Comparison of ENCODE assay signal across 23 mouse cellular contexts in genomic region chr15:95751832-95752676, GRCm38 (mm10). TPM values are rescaled to one million over a fixed set of nuclear protein-coding genes. Genes with fewer than 3 reads are reported as not detected.
A peak's percentile ranks its signal among the peaks of the same experiment; 100 is the strongest.
DNase-seq lines count a peak whose midpoint lies in the region; ATAC-seq and TF ChIP-seq lines count a peak whose summit lies in the region.
"Had no signal": no experiment of that assay in that cellular context is flagged by ENCODE, and none has a peak within 500 bp of the region (broad histone marks: within the 10 kb centered on the region; RNA-seq: fewer than 3 reads in every experiment).

No protein-coding gene starts in this region.

- TF ChIP-seq CTCF in thymus, adult 2 months (IDR thresholded peaks at IDR 0.05; ENCODE audit: borderline replicate concordance, control insufficient read depth, extremely low read depth, insufficient read depth, low read length, poor library complexity) = no peak
- TF ChIP-seq CTCF in stomach, postnatal 0 days (IDR thresholded peaks at IDR 0.05; ENCODE audit: low read depth) = no peak

- ATAC-seq in heart, embryonic 16.5 days (replicated peaks; ENCODE audit: extremely low read depth, insufficient read depth, low FRiP score) = 0 out of 2 replicates have a peak, but pooled peaks have one; percentile 23
- ATAC-seq in heart, embryonic 11.5 days (replicated peaks; ENCODE audit: insufficient number of reproducible peaks, low FRiP score, low TSS enrichment) = no peak
- no peak for ATAC-seq in kidney, embryonic 14.5 days (ENCODE audit: low FRiP score, low TSS enrichment)
- ATAC-seq in stomach, postnatal 0 days (ENCODE audit: low FRiP score, low TSS enrichment) = 0 out of 2 replicates have a peak, but pooled peaks have one; percentile 21
- no peak for ATAC-seq in granulocyte monocyte progenitor cell, adult 5-6 weeks (replicated peaks; ENCODE audit: poor library complexity, severe bottlenecking)
- ATAC-seq: forebrain, embryonic 14.5 days; midbrain, embryonic 16.5 days had no signal

- TF ChIP-seq POLR2A in thymus, adult 2 months (IDR thresholded peaks at IDR 0.05; ENCODE audit: control insufficient read depth, extremely low read depth, insufficient read depth, low read length, poor library complexity) = no peak

- TF ChIP-seq EP300 in stomach, postnatal 0 days (optimal IDR thresholded peaks at IDR 0.05) = no peak

- peak; percentile 56 to 65 for DNase-seq in kidney, postnatal 4 days
- no peak for DNase-seq in thymus, adult 2 months
- no peak for DNase-seq in thymus, postnatal 10 days (ENCODE audit: low spot score in 2 of 2)
- no peak for DNase-seq in stomach, postnatal 0 days (ENCODE audit: low spot score)
- DNase-seq: adrenal gland, postnatal 36 days; cerebellum, adult 9-10 months; heart, adult 11 months; heart, postnatal 36 days; liver, embryonic 13.5 days; lung, embryonic 14.5 days; right cerebral cortex, postnatal 4 days had no signal

- 68% methylated on average over 8 of the region's 8 CpGs for WGBS in heart, embryonic 16.5 days
- 73% methylated on average over 8 of the region's 8 CpGs for WGBS in heart, embryonic 11.5 days (ENCODE audit: insufficient replicate concordance)
- WGBS in kidney, embryonic 14.5 days = 66% methylated on average over 8 of the region's 8 CpGs
- 67% methylated on average over 8 of the region's 8 CpGs for WGBS in thymus, adult 2 months
- WGBS in stomach, postnatal 0 days = 56% methylated on average over 8 of the region's 8 CpGs

- H3K27ac ChIP-seq in heart, embryonic 16.5 days (ENCODE audit: low read length) = no peak overlapping the region
- no peak overlapping the region for H3K27ac ChIP-seq in heart, embryonic 11.5 days (ENCODE audit: low read depth, low read length)
- H3K27ac ChIP-seq in kidney, embryonic 14.5 days (ENCODE audit: low read depth, low read length) = no peak overlapping the region
- peak overlapping the region; percentile 71 for H3K27ac ChIP-seq in thymus, adult 2 months (ENCODE audit: control insufficient read depth, insufficient read depth, low read length)
- H3K27ac ChIP-seq in stomach, postnatal 0 days (replicated peaks) = no peak overlapping the region
- H3K27ac ChIP-seq: heart, embryonic 13.5 days; hindbrain, embryonic 15.5 days; left cerebral cortex, adult 2 months; liver, embryonic 13.5 days; neural tube, embryonic 13.5 days had no signal

- H3K4me1 ChIP-seq in heart, embryonic 16.5 days (ENCODE audit: control insufficient read depth, insufficient read depth, low read length) = no peaks in the 10 kb centered on the region
- no peaks in the 10 kb centered on the region for H3K4me1 ChIP-seq in heart, embryonic 11.5 days (ENCODE audit: control insufficient read depth, insufficient read depth, low read length)
- H3K4me1 ChIP-seq in kidney, embryonic 14.5 days (ENCODE audit: control insufficient read depth, insufficient read depth, low read length) = no peaks in the 10 kb centered on the region
- H3K4me1 ChIP-seq in thymus, adult 2 months (replicated peaks; ENCODE audit: control insufficient read depth, insufficient read depth, low read length) = peaks cover 22% of the 10 kb centered on the region
- H3K4me1 ChIP-seq in stomach, postnatal 0 days (replicated peaks; ENCODE audit: control insufficient read depth, insufficient read depth) = no peaks in the 10 kb centered on the region
- H3K4me1 ChIP-seq: neural tube, embryonic 13.5 days had no signal

- H3K4me3 ChIP-seq in heart, embryonic 16.5 days (ENCODE audit: low read length) = no peak overlapping the region
- no peak overlapping the region for H3K4me3 ChIP-seq in heart, embryonic 11.5 days (ENCODE audit: low read depth, low read length)
- no peak overlapping the region for H3K4me3 ChIP-seq in kidney, embryonic 14.5 days (ENCODE audit: low read length)
- no peak overlapping the region for H3K4me3 ChIP-seq in thymus, adult 2 months (ENCODE audit: control insufficient read depth, insufficient read depth, low read length)
- H3K4me3 ChIP-seq in stomach, postnatal 0 days (ENCODE audit: low read depth, low read length) = no peak overlapping the region
- H3K4me3 ChIP-seq: heart, embryonic 13.5 days; hindbrain, embryonic 15.5 days; left cerebral cortex, adult 2 months; liver, embryonic 13.5 days; megakaryocyte, embryonic 14.5 days; myocyte; neural tube, embryonic 13.5 days had no signal

- no peaks in the 10 kb centered on the region for H3K9me3 ChIP-seq in heart, embryonic 16.5 days (replicated peaks; ENCODE audit: control insufficient read depth, low read length)
- H3K9me3 ChIP-seq in heart, embryonic 11.5 days (replicated peaks; ENCODE audit: control insufficient read depth, low read length) = no peaks in the 10 kb centered on the region
- H3K9me3 ChIP-seq in kidney, embryonic 14.5 days (ENCODE audit: control insufficient read depth, low read length) = no peaks in the 10 kb centered on the region
- no peaks in the 10 kb centered on the region for H3K9me3 ChIP-seq in stomach, postnatal 0 days (ENCODE audit: control insufficient read depth, low read length)
- H3K9me3 ChIP-seq: heart, embryonic 13.5 days; hindbrain, embryonic 15.5 days; liver, embryonic 13.5 days; neural tube, embryonic 13.5 days had no signal

- no peak overlapping the region for H3K9ac ChIP-seq in heart, embryonic 16.5 days (ENCODE audit: low read length)
- no peak overlapping the region for H3K9ac ChIP-seq in heart, embryonic 11.5 days (ENCODE audit: low read depth, low read length)
- H3K9ac ChIP-seq in kidney, embryonic 14.5 days (ENCODE audit: low read depth, low read length) = no peak overlapping the region
- H3K9ac ChIP-seq in stomach, postnatal 0 days (ENCODE audit: low read length) = no peak overlapping the region
- H3K9ac ChIP-seq: heart, embryonic 13.5 days; hindbrain, embryonic 15.5 days; liver, embryonic 13.5 days; lung, embryonic 14.5 days; neural tube, embryonic 13.5 days had no signal

- no peaks in the 10 kb centered on the region for H3K27me3 ChIP-seq in heart, embryonic 16.5 days (ENCODE audit: control insufficient read depth, insufficient read depth, low read length)
- no peaks in the 10 kb centered on the region for H3K27me3 ChIP-seq in heart, embryonic 11.5 days (ENCODE audit: control insufficient read depth, insufficient read depth, low read length)
- no peaks in the 10 kb centered on the region for H3K27me3 ChIP-seq in kidney, embryonic 14.5 days (ENCODE audit: control insufficient read depth, insufficient read depth, low read length)
- no peaks in the 10 kb centered on the region for H3K27me3 ChIP-seq in thymus, adult 2 months (ENCODE audit: control insufficient read depth, insufficient read depth, low read length)
- no peaks in the 10 kb centered on the region for H3K27me3 ChIP-seq in stomach, postnatal 0 days (ENCODE audit: control insufficient read depth, insufficient read depth, low read length)
- H3K27me3 ChIP-seq: heart, embryonic 13.5 days; hindbrain, embryonic 15.5 days; liver, embryonic 13.5 days; megakaryocyte, embryonic 14.5 days; neural tube, embryonic 13.5 days had no signal

- H3K4me2 ChIP-seq in heart, embryonic 16.5 days (ENCODE audit: low read depth, low read length) = no peak overlapping the region
- H3K4me2 ChIP-seq in heart, embryonic 11.5 days = no peak overlapping the region
- no peak overlapping the region for H3K4me2 ChIP-seq in kidney, embryonic 14.5 days (replicated peaks; ENCODE audit: low read depth, low read length)
- H3K4me2 ChIP-seq in stomach, postnatal 0 days (replicated peaks; ENCODE audit: low read depth) = no peak overlapping the region
- H3K4me2 ChIP-seq: heart, embryonic 13.5 days; hindbrain, embryonic 15.5 days; liver, embryonic 13.5 days; lung, embryonic 14.5 days; neural tube, embryonic 13.5 days had no signal

- no peaks in the 10 kb centered on the region for H3K36me3 ChIP-seq in heart, embryonic 16.5 days (ENCODE audit: control insufficient read depth, insufficient read depth)
- H3K36me3 ChIP-seq in heart, embryonic 11.5 days (ENCODE audit: control insufficient read depth, insufficient read depth, low read length) = no peaks in the 10 kb centered on the region
- no peaks in the 10 kb centered on the region for H3K36me3 ChIP-seq in kidney, embryonic 14.5 days (ENCODE audit: control insufficient read depth, insufficient read depth, low read length)
- no peaks in the 10 kb centered on the region for H3K36me3 ChIP-seq in thymus, adult 2 months (ENCODE audit: control insufficient read depth, insufficient read depth, low read length)
- no peaks in the 10 kb centered on the region for H3K36me3 ChIP-seq in stomach, postnatal 0 days (ENCODE audit: control insufficient read depth, insufficient read depth, low read length)
- H3K36me3 ChIP-seq: heart, embryonic 13.5 days; hindbrain, embryonic 15.5 days; liver, embryonic 13.5 days; neural tube, embryonic 13.5 days had no signal

RNA-seq across cellular contexts. Expression of gene Ano6, which starts 38.6 kb away (rescaled TPM):
- polyA plus RNA-seq in heart, embryonic 16.5 days (2015; fragmentation: Nextera tagmentation; extraction: Ambion mirVana) = 32.3 and 34.4 TPM in 2 replicates
- 40.9 and 45.7 TPM in 2 replicates for polyA plus RNA-seq in heart, embryonic 11.5 days (2014; fragmentation: Nextera tagmentation; extraction: Ambion mirVana)
- polyA plus RNA-seq in kidney, embryonic 14.5 days (2014; fragmentation: Nextera tagmentation; extraction: Ambion mirVana) = 34.1 and 54.3 TPM in 2 replicates
- polyA plus RNA-seq in thymus, adult 2 months (2012; rRNA removed) = 104 and 130 TPM in 2 replicates
- polyA plus RNA-seq in stomach, postnatal 0 days (2015; fragmentation: Nextera tagmentation; extraction: Ambion mirVana) = 16.2 and 16.5 TPM in 2 replicates
- 25.3 and 28.8 TPM in 2 replicates for total RNA-seq in granulocyte monocyte progenitor cell, adult 5-6 weeks (2014; fragmentation: Nextera tagmentation)
- 28.7 and 30.9 TPM in 2 replicates for total RNA-seq in granulocyte monocyte progenitor cell, adult 5-6 weeks (2017)

Comparison
In these comparisons a context has a peak if more than half of its experiments do, and no peak if none do; other contexts are left out.
1. ATAC-seq: peak in heart, embryonic 16.5 days (single experiment) and stomach, postnatal 0 days (single experiment); none in heart, embryonic 11.5 days (single experiment), kidney, embryonic 14.5 days (single experiment) and granulocyte monocyte progenitor cell, adult 5-6 weeks (single experiment).
2. DNase-seq: peak in kidney, postnatal 4 days (2 of 2); none in thymus, adult 2 months (single experiment), thymus, postnatal 10 days (0 of 2) and stomach, postnatal 0 days (single experiment).